Mouse (Mus musculus): ENCODE data around the gene Ablim1.

DNA sequence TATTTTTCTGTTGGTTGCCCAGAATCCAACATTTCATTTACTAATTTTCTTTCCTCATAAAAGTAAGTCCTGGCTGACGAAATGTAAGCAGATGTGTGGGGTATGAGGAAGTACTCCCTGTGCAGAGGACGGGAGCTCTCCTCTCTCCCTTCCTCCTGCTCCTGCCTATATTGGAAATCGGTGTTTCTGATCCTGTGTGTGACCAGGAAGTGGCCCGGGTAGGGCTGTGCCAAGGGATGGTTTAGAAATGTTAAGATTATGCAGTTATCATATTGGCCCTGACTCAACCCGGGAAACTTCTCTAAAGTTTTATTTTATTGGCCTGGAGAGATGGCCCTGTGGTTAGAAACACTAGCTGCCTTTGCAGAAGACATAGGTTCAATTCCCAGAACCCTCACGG is 40.0 kb upstream of the Ablim1 start:
- TF ChIP-seq CTCF (IDR thresholded peaks at IDR 0.05), result no peak
- no peak for TF ChIP-seq EP300 (IDR thresholded peaks at IDR 0.05; ENCODE audit: insufficient read depth, low read depth, low read length)
- TF ChIP-seq POLR2A (IDR thresholded peaks at IDR 0.05; ENCODE audit: insufficient read depth, low read depth, low read length), result no peak

Measured in heart, adult 2 months (tissue).